Mouse (Mus musculus) C2C12 (cell line): ENCODE measurements around the gene Bbx. TPM values are rescaled to one million over a fixed set of nuclear protein-coding genes. Genes with fewer than 3 reads are reported as not detected.

Experiments
- H3K27me3 ChIP-seq: one replicate; pipeline ENCODE4 v1.6.1; 2011; ENCODE audit not compliant: control insufficient read depth, insufficient read depth, insufficient read length
- H3K36me3 ChIP-seq: one replicate; pipeline ENCODE4 v1.6.1; 2011; ENCODE audit not compliant: control insufficient read depth, insufficient read depth
- H3K4me3 ChIP-seq: one replicate; pipeline ENCODE4 v1.5.1; 2011; ENCODE audit warnings: mild to moderate bottlenecking, control low read depth; ENCODE audit not compliant: poor library complexity, insufficient read depth, severe bottlenecking
- H3K79me2 ChIP-seq: one replicate; pipeline ENCODE4 v1.6.1; 2011; ENCODE audit not compliant: control insufficient read depth, insufficient read depth
- H3K79me3 ChIP-seq: one replicate; pipeline ENCODE4 v1.6.1; 2011; ENCODE audit warnings: low read depth, control low read depth
- H3ac ChIP-seq: one replicate; pipeline ENCODE3; 2011; ENCODE audit warnings: low read depth; ENCODE audit not compliant: control insufficient read depth, insufficient read length
- CEBPB ChIP-seq: IDR thresholded peaks from one replicate; pipeline ENCODE4 v1.6.1; 2011; ENCODE audit warnings: low read depth, mild to moderate bottlenecking, control low read depth, moderate library complexity
- CTCF ChIP-seq: IDR thresholded peaks from one replicate; pipeline ENCODE4 v1.5.1; 2011; ENCODE audit not compliant: control insufficient read depth, insufficient read depth, insufficient read length
- FOSL1 ChIP-seq: IDR thresholded peaks from one replicate; pipeline ENCODE4 v1.8.0; 2011; ENCODE audit warnings: mild to moderate bottlenecking, low read length; ENCODE audit not compliant: poor library complexity, insufficient read depth, severe bottlenecking
- MAX ChIP-seq: IDR thresholded peaks from one replicate; pipeline ENCODE4 v1.6.1; 2011; ENCODE audit warnings: mild to moderate bottlenecking, control low read depth
- MYOD1 ChIP-seq: IDR thresholded peaks from one replicate; pipeline ENCODE4 v1.6.1; 2011; ENCODE audit warnings: low read depth; ENCODE audit not compliant: control insufficient read depth, insufficient read length
- MYOG ChIP-seq: IDR thresholded peaks from one replicate; pipeline ENCODE4 v1.6.1; 2011; ENCODE audit not compliant: control insufficient read depth, insufficient read length; ENCODE audit errors: extremely low read depth
- USF1 ChIP-seq: IDR thresholded peaks from one replicate; pipeline ENCODE4 v1.6.1; 2011; ENCODE audit warnings: low read depth, mild to moderate bottlenecking, control low read depth, moderate library complexity
- polyA plus RNA-seq: library from polyadenylated mRNA; unstranded; fragments of >200 nt; fragmentation: generic; extraction: Trizol; gene quantifications from one replicate; pipeline ENCODE4 v1.2.1, GENCODE M21; 2012; ENCODE audit warnings: missing spikeins

The Bbx gene
- polyA plus RNA-seq, 1 experiment, result 4.9 TPM

- no peak for TF ChIP-seq MAX
- TF ChIP-seq MYOG, result no peak
- no peak for TF ChIP-seq CTCF
- TF ChIP-seq FOSL1, result no peak
- TF ChIP-seq CEBPB, result no peak
- no peak for TF ChIP-seq MYOD1
- TF ChIP-seq USF1, result no peak
- Histone ChIP-seq H3K27me3 (no peaks in the 10 kb centered on the region), H3K36me3 (peaks cover 11% of the 10 kb centered on the region), H3ac (no peak overlapping the region), H3K79me3 (no peaks in the 10 kb centered on the region), H3K79me2 (no peaks in the 10 kb centered on the region), H3K4me3 (no peak overlapping the region)
These were observed 197.0 kb downstream of the Bbx start for GRCm38 (mm10) chr16:50235231-50235630.

- no peaks in the 10 kb centered on the region for H3K36me3 ChIP-seq
- H3K79me3 ChIP-seq, result no peaks in the 10 kb centered on the region
- H3K79me2 ChIP-seq, result no peaks in the 10 kb centered on the region
- no peaks in the 10 kb centered on the region for H3K27me3 ChIP-seq
- no peak overlapping the region for H3ac ChIP-seq
- H3K4me3 ChIP-seq, result no peak overlapping the region
- TF ChIP-seq MAX (no peak), MYOG (no peak), CEBPB (no peak), CTCF (no peak), FOSL1 (no peak), USF1 (no peak), MYOD1 (no peak)
These were observed 201.6 kb downstream of the Bbx start for GRCm38 (mm10) chr16:50230624-50231023.

- TF ChIP-seq USF1, result no peak
- no peak for TF ChIP-seq MYOD1
- TF ChIP-seq CTCF, result no peak
- no peak for TF ChIP-seq MAX
- no peak for TF ChIP-seq MYOG
- no peak for TF ChIP-seq CEBPB
- no peak for TF ChIP-seq FOSL1
- Histone ChIP-seq H3K36me3 (peaks cover 9% of the 10 kb centered on the region), H3K4me3 (no peak overlapping the region), H3K27me3 (no peaks in the 10 kb centered on the region), H3K79me3 (no peaks in the 10 kb centered on the region), H3ac (no peak overlapping the region), H3K79me2 (no peaks in the 10 kb centered on the region)
These were observed 203.4 kb downstream of the Bbx start for GRCm38 (mm10) chr16:50228833-50229232.

- H3K79me3 ChIP-seq, result no peaks in the 10 kb centered on the region
- H3K36me3 ChIP-seq, result peaks cover 9% of the 10 kb centered on the region
- H3K27me3 ChIP-seq, result no peaks in the 10 kb centered on the region
- H3K4me3 ChIP-seq, result no peak overlapping the region
- no peak overlapping the region for H3ac ChIP-seq
- no peaks in the 10 kb centered on the region for H3K79me2 ChIP-seq
- no peak for TF ChIP-seq MAX
- no peak for TF ChIP-seq MYOD1
- no peak for TF ChIP-seq CEBPB
- TF ChIP-seq USF1, result no peak
- TF ChIP-seq CTCF, result no peak
- no peak for TF ChIP-seq FOSL1
- TF ChIP-seq MYOG, result no peak
These were observed 205.9 kb downstream of the Bbx start for GRCm38 (mm10) chr16:50226274-50226673.

GRCm38 (mm10) chr16:50224946-50225345, 207.2 kb downstream of the Bbx start:
- Histone ChIP-seq H3K79me2 (no peaks in the 10 kb centered on the region), H3K79me3 (no peaks in the 10 kb centered on the region)
- TF ChIP-seq FOSL1, result no peak
- TF ChIP-seq MAX, result no peak
- TF ChIP-seq MYOG, result no peak
- no peak for TF ChIP-seq CEBPB
- TF ChIP-seq MYOD1, result no peak
- TF ChIP-seq USF1, result no peak
- no peak for TF ChIP-seq CTCF

GRCm38 (mm10) chr16:50220734-50221501, 211.3 kb downstream of the Bbx start:
- Histone ChIP-seq H3K79me2 (no peaks in the 10 kb centered on the region), H3K36me3 (peaks cover 20% of the 10 kb centered on the region), H3K27me3 (no peaks in the 10 kb centered on the region), H3ac (no peak overlapping the region), H3K4me3 (no peak overlapping the region), H3K79me3 (no peaks in the 10 kb centered on the region)
- no peak for TF ChIP-seq MAX
- TF ChIP-seq CTCF, result no peak
- no peak for TF ChIP-seq MYOG
- TF ChIP-seq FOSL1, result no peak
- TF ChIP-seq CEBPB, result no peak

More at GRCm38 (mm10) chr16:50224946-50225345, 207.2 kb downstream of the Bbx start:
- H3K27me3 ChIP-seq, result no peaks in the 10 kb centered on the region
- no peak overlapping the region for H3K4me3 ChIP-seq
- H3ac ChIP-seq, result no peak overlapping the region
- peaks cover 12% of the 10 kb centered on the region for H3K36me3 ChIP-seq
